Mouse (Mus musculus) olfactory bulb, adult 2 months (tissue): Measurements from ENCODE around the gene Cdk18. TPM values are rescaled to one million over a fixed set of nuclear protein-coding genes. Genes with fewer than 3 reads are reported as not detected.
A peak's percentile ranks its signal among the peaks of the same experiment; 100 is the strongest.

Source experiments
- H3K27ac ChIP-seq: fragments of 200-500 bp; 2 replicates; pipeline ENCODE4 v1.5.1; 2012; ENCODE audit warnings: low read depth, low read length; ENCODE audit not compliant: insufficient read depth
- H3K4me1 ChIP-seq: fragments of 200-500 bp; 2 replicates; pipeline ENCODE4 v1.6.1; 2012; ENCODE audit warnings: low read length; ENCODE audit not compliant: control insufficient read depth, insufficient read depth
- H3K4me3 ChIP-seq: fragments of 200-500 bp; 2 replicates; pipeline ENCODE4 v1.5.1; 2012; ENCODE audit warnings: mild to moderate bottlenecking, low read depth, low read length, moderate library complexity; ENCODE audit not compliant: insufficient read depth
- CTCF ChIP-seq: fragments of 200-500 bp; IDR thresholded peaks from 2 replicates; pipeline ENCODE4 v1.5.1; 2012; ENCODE audit warnings: low read depth, mild to moderate bottlenecking, low read length, moderate library complexity; ENCODE audit not compliant: insufficient read depth
- POLR2A ChIP-seq: fragments of 200-500 bp; IDR thresholded peaks from 2 replicates; pipeline ENCODE4 v1.6.1; 2012; ENCODE audit warnings: mild to moderate bottlenecking, low read depth, low read length, moderate library complexity; ENCODE audit not compliant: insufficient read depth
- WGBS: fragments of 180-500 bp; shearing (Covaris S2); methylation state at CpG from one replicate; pipeline ENCODE4 v1.1.7; 2018; 5-methylcytosine and 5-hydroxymethylcytosine counted together
- polyA plus RNA-seq: library from polyadenylated mRNA; stranded (reverse); fragments of >200 nt; gene quantifications from 2 replicates; pipeline ENCODE4 v1.2.4, GENCODE M21; 2012; ENCODE audit warnings: low replicate concordance; ENCODE audit not compliant: missing spikeins, insufficient read depth, insufficient read length

The Cdk18 gene
- polyA plus RNA-seq, 1 experiment, result not detected

- TF ChIP-seq POLR2A (no peak), CTCF (no peak)
- peaks cover 14% of the 10 kb centered on the region for H3K4me1 ChIP-seq
- H3K27ac ChIP-seq, result no peak overlapping the region
- 72% methylated on average over 15 of the region's 15 CpGs for WGBS
- H3K4me3 ChIP-seq, result no peak overlapping the region
Measured at GRCm38 (mm10) chr1:132153086-132153690, 13.7 kb upstream of the Cdk18 start.

DNA sequence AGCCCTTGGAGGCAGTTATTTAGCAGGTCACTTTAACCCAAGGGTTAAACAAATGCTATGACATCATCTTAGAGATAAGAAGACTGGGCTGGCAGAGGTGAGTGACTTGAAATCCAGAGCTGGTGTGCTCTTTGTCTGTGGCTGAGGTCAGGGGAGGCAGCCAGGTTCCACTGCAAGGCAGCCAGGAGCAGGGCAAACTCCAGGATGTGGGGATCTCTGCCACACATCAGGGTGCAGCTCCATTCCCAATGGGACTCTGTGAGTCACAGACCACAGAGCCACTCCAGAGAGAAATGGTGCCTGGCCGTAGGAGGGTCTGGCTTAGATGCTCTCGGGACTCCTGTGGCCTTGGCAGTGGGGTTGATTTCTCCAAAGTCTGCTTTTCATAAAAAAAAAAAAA, 12.4 kb upstream of the Cdk18 start:
- WGBS, result 81% methylated on average over 2 of the region's 2 CpGs
- Histone ChIP-seq H3K4me1 (peaks cover 10% of the 10 kb centered on the region), H3K27ac (no peak overlapping the region), H3K4me3 (no peak overlapping the region)
- TF ChIP-seq POLR2A, result no peak
- no peak for TF ChIP-seq CTCF

DNA sequence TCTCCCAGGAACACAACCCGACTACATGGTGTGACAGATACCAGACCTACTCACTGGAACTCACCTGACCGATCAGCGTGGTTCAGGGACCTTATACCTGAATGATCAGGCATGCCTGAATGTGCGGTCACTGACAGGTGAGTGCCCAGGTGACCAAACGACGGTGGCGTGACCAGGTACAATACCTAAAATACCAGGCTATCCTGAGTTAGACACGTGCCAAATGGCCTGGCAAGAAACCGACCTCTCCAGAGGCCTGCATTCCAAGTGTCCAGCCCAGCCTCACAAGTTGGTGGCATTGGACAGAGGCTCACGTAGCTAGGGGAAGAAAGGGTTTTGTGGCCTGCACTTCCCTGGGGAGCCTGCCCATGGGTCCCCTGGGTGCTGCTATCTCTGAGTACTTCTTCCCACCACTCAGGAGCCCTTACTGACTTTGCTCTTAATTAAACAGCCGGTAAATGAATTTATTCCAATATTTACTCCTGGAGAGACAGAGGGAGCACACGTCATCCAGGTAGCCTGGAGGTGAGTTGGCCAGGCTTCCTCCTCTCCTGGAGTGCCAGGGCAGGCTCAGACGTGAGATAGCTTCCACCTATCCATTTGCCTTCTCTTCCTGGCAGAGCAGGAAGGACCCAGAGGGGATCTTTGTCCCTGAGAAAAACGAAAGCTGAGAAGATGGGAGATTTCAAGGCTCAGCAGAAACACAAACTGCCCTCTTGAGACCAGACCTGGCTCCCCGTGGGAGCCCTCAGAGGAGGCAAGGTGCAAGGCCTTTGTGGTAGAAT, 11.5 kb upstream of the Cdk18 start:
- TF ChIP-seq CTCF (no peak), POLR2A (no peak)
- peaks cover 10% of the 10 kb centered on the region for H3K4me1 ChIP-seq
- 87% methylated on average over 15 of the region's 15 CpGs for WGBS

GRCm38 (mm10) chr1:132150171-132150570, 10.7 kb upstream of the Cdk18 start:
- WGBS, result 65% methylated on average over 1 of the region's 1 CpGs

More for the DNA sequence above, 11.5 kb upstream of the Cdk18 start:
- H3K27ac ChIP-seq, result no peak overlapping the region
- no peak overlapping the region for H3K4me3 ChIP-seq

GRCm38 (mm10) chr1:132149410-132149809, 9.9 kb upstream of the Cdk18 start:
- WGBS, result 88% methylated on average over 2 of the region's 2 CpGs

More at GRCm38 (mm10) chr1:132150171-132150570, 10.7 kb upstream of the Cdk18 start:
- TF ChIP-seq CTCF (no peak), POLR2A (no peak)
- H3K4me3 ChIP-seq, result no peak overlapping the region
- no peak overlapping the region for H3K27ac ChIP-seq
- H3K4me1 ChIP-seq, result peaks cover 10% of the 10 kb centered on the region

GRCm38 (mm10) chr1:132145973-132146685, 6.6 kb upstream of the Cdk18 start:
- Histone ChIP-seq H3K4me3 (no peak overlapping the region), H3K27ac (no peak overlapping the region), H3K4me1 (peaks cover 21% of the 10 kb centered on the region)
- 83% methylated on average over 8 of the region's 8 CpGs for WGBS
- TF ChIP-seq POLR2A (no peak), CTCF (no peak)

More at GRCm38 (mm10) chr1:132149410-132149809, 9.9 kb upstream of the Cdk18 start:
- TF ChIP-seq CTCF (no peak), POLR2A (no peak)
- H3K27ac ChIP-seq, result no peak overlapping the region
- H3K4me1 ChIP-seq, result peaks cover 14% of the 10 kb centered on the region
- no peak overlapping the region for H3K4me3 ChIP-seq

GRCm38 (mm10) chr1:132144837-132145236, 5.4 kb upstream of the Cdk18 start:
- Histone ChIP-seq H3K4me1 (peaks cover 21% of the 10 kb centered on the region), H3K27ac (no peak overlapping the region), H3K4me3 (no peak overlapping the region)
- WGBS, result 78% methylated on average over 3 of the region's 3 CpGs
- TF ChIP-seq POLR2A (no peak), CTCF (no peak)

GRCm38 (mm10) chr1:132144223-132144622, 4.7 kb upstream of the Cdk18 start:
- 7% methylated on average over 2 of the region's 2 CpGs for WGBS
- H3K27ac ChIP-seq, result peak overlapping the region; percentile 42

More at GRCm38 (mm10) chr1:132144223-132144622, 4.7 kb upstream of the Cdk18 start:
- no peak for TF ChIP-seq POLR2A
- no peak for TF ChIP-seq CTCF
- peaks cover 23% of the 10 kb centered on the region for H3K4me1 ChIP-seq
- H3K4me3 ChIP-seq, result no peak overlapping the region
